Mouse (Mus musculus) small intestine, adult 2 months (tissue): Measurements from ENCODE around the gene Zfp1.

Experiments used
- CTCF ChIP-seq: fragments of 200-500 bp; IDR thresholded peaks from 2 replicates; pipeline ENCODE4 v1.5.1; 2012; ENCODE audit warnings: low read depth, mild to moderate bottlenecking, control low read depth, inconsistent platforms, low read length, moderate library complexity, mixed read lengths; ENCODE audit not compliant: insufficient replicate concordance, insufficient read length; ENCODE audit errors: extremely low read depth
- POLR2A ChIP-seq: fragments of 200-500 bp; IDR thresholded peaks from 2 replicates; pipeline ENCODE4 v1.6.1; 2012; ENCODE audit warnings: low read depth, mild to moderate bottlenecking, control low read depth, inconsistent platforms, low read length, moderate library complexity

GRCm38 (mm10) chr8:111648834-111649233 is 5.6 kb downstream of the Zfp1 start:
- TF ChIP-seq POLR2A, result no peak
- no peak for TF ChIP-seq CTCF
